Mouse (Mus musculus) common myeloid progenitor, adult 5-6 weeks (primary cell): Measurements from ENCODE around the gene Cyp27a1. TPM values are rescaled to one million over a fixed set of nuclear protein-coding genes. Genes with fewer than 3 reads are reported as not detected.
A peak's percentile ranks its signal among the peaks of the same experiment; 100 is the strongest.

Experiments
- ATAC-seq: replicated peaks from 2 replicates; pipeline ENCODE4 v1.8.0; 2016; ENCODE audit warnings: low read depth, mild to moderate bottlenecking, moderate TSS enrichment, inconsistent platforms; ENCODE audit not compliant: poor library complexity, severe bottlenecking
- total RNA-seq: library from RNA; stranded (forward); fragments of 200-1000, 187-1606 nt; gene quantifications from 2 replicates; pipeline ENCODE4 v1.2.3, GENCODE M21; 2017

Cyp27a1 gene
- total RNA-seq, 1 experiment from 2014 or later: 2.8 TPM

DNA sequence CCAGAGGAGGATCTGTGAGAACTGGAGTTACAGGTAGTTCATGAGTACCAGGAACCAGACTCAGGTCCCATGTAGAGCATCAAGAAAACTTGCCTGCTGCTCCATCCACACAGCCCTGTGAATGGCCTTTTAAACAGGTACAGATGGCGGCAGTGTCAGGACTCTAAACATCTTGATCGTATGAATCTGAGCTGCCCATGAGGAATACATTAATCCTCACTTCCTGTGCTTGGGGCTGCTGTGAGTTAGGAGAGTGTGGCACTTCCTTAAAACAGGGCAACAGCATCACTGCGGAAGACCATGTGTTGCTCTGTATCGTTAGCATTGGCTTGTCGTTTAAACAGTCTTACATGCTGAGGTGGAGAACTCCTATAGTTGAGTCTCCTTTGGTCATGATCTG is 2.1 kb downstream of the Cyp27a1 start:
- ATAC-seq: peak; percentile 68

DNA sequence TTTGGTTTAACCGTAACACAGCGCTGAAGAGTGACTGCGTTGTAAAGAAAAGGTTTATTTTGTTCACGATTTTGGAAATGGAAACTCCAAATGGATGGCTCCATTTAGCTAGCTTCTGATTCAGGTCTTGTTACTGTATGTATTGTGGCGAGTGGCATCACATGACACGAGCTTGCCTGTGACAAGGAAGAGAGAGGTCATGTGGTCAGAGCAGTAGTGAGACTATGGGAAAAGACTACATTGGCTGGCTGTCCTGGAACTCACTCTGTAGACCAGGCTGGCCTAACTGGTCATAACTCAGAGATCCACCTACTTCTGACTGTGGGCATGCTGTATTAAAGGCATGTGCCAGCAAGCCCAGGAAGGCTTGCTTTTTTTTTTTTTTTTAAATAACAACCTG is 2.5 kb downstream of the Cyp27a1 start:
- no peak for ATAC-seq

DNA sequence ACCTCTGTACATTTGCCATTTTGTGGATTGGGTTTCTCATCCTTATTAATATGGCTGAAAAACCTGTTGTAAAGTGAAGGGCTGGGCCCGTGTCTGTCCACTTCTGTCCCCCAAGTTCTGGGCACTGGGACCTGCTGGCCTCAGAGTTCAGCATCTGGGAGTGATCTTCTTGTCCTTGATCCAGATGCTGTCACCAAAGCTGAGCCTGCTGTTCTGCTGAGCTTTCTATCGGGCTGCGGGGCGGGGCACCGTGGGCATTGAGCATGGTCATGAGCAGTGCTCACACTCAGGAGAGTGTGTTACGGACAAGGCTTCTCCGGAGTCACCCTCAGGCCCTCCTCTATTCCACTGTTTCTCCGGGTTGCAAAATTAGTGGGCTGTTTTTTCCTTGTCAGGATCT is 4.7 kb downstream of the Cyp27a1 start:
- no peak for ATAC-seq

DNA sequence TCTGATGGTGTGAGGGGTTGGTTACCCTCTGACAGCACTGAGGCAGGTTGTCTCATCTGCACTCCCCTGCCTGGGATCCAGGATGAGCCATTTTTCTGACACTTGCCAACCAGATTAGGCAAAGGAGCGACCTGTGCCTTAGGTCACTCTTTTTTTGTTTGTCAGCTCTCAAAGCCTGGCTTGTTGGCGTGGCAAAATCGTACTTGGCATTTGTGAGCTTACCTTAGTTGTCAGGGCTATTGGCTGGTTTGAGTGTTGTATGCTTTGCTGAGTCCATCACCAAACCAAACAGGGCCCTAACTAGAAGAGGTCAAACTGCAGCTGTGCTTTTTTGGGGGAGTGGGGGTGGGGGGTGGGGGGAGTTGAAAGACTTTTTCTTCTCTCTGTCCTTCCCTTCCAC is 5.9 kb downstream of the Cyp27a1 start:
- ATAC-seq: no peak

DNA sequence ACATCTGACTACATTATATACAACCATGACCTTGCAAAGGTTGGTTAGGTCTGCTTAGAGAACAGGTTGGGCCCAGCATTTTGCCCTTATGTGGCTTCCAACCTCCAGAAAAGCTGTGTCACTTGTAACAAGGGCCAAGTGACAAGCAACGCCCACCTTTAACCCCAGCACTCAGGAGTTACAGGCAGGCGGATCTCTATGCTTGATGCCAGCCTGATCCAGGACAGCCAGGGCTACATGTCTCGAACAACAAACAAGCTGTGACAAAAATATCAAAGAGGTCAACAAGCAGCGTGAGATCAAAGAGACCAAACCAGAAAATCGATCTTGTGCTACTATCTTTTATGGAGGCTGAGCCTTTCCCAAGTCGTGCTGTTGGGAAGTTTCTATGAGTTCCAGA is 8.3 kb downstream of the Cyp27a1 start:
- ATAC-seq: no peak

DNA sequence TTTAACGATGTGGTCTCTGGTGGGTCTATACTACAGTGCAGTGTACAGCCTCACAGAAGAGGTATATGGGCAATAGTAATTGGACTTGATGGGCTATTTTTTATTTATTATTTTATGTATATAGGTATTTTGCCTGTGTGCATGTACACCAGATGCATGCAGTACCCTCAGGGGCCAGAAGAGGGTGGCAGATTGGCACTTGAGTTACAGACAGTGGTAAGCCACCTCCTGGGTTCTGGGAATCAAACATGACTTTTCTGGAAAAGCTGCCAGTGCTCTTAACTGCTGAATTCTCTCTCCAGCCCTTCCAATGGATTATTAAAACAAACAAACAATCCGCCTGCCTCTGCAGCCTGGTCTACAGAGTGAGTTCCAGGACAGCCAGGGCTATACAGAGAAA is 10.4 kb downstream of the Cyp27a1 start:
- ATAC-seq: no peak

DNA sequence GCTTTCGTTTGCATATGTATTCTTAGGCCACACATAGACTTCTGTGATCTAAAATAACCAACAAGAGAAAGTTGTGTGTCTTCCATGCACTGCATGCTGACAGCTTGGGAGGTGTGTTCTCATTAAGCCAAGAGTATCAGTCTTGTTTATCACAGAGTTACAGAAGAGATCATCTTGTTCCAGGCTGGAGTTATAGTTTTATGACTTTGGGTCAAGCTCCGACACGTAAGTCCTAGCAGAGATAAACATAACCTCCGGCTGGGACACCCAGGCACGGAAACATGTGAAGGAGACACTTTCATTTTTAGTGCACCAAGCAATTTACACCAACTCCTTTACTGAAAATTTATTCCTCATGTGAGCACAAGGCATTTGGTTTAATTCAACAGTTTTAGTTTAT is 12.7 kb downstream of the Cyp27a1 start:
- no peak for ATAC-seq

DNA sequence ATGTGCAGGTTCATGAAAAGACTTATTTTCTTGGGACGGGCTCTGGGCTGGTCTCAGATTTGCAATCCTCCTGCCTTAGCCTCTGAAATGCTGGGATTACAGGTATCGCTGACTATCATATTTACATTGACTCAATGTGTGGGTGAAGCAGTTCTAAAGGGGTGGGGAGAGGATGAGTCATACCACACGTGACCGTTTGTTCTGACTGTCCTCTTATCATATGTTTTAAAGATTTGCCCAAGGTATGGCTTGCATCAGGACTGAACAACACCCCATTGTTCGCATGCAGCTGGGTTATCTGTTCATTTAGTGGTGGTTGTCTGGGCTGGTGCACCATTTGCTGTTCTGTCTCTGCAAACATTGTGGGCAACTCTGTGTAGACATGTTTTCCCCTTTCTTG is 13.3 kb downstream of the Cyp27a1 start:
- ATAC-seq: no peak

DNA sequence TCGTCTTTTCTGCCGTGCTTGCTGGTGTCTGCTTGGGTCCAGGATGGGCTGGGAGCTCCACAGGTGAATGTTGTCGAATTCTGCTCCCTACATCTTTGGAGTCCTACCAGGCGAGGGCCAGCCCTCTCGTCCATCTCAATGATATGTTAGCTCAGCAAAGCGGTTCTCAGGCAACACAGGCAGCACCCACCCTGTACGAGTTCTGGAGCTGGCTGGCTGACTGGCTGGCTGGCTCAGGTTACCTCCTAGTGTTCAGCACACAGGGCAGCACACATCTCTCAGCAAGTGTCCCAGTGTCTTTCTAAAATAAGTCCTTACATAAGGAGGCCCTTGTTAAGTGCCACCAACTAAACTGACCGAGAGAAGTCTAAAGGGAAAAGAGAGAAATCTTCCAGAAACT is 15.1 kb downstream of the Cyp27a1 start:
- no peak for ATAC-seq

DNA sequence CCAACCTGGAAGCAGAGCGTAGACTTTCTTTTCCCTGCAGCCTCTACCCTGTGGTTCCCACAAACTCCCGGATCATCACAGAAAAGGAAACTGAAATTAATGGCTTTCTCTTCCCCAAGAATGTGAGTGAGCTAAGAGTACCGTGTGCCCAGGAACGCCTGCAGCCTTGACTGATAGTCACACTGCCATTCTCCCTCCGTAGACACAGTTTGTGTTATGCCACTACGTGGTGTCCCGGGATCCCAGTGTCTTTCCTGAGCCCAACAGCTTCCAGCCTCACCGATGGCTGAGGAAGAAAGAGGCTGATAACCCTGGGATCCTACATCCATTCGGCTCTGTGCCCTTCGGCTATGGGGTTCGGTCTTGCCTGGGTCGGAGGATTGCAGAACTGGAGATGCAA is 23.6 kb downstream of the Cyp27a1 start:
- ATAC-seq: no peak

DNA sequence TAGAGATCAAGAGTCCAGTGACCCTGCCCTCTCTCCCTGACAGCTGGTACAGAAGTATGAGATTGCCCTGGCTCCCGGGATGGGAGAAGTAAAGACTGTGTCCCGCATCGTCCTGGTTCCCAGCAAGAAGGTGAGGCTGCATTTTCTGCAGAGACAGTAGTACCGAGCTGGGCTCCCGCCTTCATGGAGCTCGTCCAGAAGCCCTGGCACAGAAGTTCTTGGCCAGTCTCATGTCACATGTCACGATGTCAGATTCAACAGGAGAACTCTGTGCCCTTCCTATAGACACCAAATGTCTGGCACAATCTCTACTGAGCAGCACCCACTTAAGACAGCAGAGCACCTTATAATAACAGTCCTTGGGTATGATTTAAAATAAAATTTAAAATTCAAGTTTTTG is 24.1 kb downstream of the Cyp27a1 start:
- ATAC-seq: no peak

DNA sequence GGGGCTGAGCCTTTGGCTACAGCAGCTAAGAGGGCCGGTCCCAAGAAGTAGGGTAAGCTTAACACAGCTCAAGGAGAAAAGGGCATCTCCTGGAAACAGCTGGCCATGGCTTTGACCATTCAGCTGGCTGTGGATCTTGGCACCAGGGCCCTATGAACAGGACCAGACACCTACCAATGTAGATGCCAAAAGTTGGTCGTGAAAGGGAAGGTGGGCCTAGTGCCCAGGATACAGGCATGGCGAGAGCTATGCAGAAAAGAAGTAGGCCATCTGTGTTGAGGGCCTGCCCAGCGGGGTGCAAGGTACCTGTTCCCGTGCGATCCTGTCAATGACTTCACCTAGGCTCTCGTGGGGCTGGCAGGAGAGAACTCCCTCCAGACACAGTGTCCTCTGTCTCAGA is 27.5 kb downstream of the Cyp27a1 start:
- no peak for ATAC-seq

DNA sequence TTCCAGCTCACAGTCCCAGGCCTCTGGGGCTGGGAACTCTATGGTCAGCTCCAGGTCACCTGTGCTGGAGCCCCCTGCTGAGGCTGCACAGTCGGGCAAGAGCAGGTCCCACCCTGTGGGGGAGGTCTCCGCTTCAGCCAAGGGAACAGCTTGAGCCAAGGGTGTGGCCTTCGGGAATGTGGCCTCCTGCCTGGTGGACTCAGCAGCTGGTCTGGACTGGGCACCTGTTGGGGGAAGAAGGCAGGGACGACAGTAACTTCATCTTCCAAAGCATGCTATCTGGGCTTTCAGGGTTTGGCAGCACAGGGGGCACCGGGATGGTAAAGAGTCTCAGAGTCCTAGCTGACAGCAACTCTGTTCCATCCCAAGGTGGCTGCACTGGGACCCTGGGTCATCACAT is 34.0 kb downstream of the Cyp27a1 start:
- no peak for ATAC-seq

DNA sequence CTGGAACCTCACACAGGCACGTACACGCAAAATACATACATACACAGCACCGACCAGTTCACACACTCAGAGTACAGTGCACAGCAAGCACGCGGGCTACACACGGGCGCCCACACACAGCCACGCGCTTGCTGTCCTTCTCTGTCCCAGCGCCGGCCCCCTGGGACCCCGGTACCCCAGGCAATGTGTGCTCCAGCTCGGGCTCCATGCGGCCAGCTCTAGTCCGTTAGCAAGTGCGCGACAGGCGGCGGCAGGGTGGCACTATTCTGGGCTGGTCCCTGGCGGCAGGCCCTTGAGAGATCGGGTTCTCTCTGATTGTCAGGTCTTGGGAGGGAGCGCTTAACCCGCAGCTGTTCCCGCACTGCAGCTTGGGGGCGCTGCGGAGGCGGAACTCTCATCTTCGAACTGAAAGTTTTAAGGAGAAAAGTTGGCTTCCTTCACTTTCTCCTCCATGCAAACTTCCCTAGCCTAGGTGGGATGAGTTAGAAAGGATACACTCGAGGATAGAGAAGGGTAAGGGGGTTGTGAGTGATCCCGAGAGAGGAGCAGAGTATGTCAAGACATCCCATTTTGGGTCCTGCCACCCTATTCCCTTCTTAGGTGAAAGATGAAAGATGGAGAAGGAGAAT is 35.4 kb downstream of the Cyp27a1 start, which contains the start of gene Prkag3:
TSS of gene Prkag3 (minus strand) at position 579 of the 629 bp plus-strand sequence.
- ATAC-seq: peak; percentile 96

DNA sequence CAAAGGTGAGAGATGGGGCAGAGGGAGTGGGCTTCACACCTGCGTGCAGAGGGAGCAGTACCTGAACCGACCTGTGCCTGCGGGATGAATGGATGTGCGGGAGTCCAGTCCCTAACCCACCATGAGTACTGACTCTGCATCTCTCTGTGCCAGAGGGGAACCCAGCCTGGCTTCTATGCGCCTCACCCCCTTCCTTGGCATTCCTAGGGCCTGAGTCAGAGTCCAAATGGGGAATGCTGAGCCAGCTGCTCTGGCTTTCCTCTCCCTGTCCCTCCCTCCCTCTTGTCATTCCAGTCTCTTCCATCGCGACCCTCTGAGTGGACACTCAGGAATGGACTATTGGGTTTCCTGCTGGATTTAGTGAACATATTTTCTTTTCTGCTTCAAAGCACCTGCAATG is 35.9 kb downstream of the Cyp27a1 start:
- ATAC-seq: no peak

DNA sequence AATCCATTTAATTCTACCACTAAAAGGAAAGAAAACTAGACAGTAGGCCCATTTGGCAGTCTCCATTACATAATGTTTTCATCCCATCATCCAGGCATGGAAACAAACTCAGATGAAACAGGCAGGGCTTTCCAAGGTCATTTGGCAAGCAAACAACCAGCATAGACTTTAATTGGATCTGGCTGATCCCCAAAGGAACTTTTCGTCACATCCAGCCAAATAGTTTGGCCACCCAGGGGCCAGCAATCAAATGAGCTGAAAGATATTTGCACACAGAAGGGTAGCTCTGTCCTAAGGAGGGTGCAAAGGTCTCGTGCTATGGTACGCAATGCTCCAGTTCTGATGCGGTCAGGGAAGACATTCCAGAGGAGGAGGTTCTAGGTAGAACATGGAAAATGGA is 37.3 kb downstream of the Cyp27a1 start:
- no peak for ATAC-seq

DNA sequence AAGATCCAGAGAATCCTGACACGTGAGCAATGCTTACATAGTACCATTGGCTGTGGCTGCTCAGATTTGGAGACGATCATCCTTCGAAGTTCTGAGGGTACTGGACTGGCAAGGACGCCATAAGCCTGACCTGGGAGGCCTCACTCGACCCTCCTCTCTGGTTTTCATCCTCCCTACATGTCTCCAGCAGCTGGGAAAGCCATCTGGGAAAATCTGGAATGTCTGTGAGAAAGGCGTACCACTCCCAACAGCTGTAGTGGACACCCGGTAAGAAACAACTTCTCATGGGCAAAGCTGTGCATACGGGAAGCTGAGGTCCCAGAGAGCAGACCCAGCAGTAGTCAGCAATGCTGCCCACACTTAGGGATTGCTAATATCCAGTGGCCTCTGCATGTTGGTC is 38.8 kb downstream of the Cyp27a1 start:
- no peak for ATAC-seq

DNA sequence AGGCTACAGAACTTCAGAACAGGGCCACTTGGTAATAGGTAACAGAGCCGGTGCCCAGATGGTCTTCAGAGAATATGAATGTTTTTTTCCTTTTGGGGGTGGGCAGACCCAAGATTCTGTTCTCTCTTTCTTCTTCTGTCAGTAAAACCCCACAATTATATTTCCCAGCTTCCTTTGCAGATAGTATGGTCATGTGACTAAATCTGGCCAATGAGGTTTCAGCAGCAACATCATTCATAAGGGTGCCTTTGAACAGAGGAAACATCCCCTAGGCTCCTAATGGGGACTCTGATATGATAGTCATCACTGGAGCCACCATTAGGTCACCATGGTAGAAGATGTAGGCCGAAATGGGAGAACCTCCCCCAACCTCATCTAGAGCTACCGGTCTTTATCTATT is 39.5 kb downstream of the Cyp27a1 start:
- no peak for ATAC-seq

DNA sequence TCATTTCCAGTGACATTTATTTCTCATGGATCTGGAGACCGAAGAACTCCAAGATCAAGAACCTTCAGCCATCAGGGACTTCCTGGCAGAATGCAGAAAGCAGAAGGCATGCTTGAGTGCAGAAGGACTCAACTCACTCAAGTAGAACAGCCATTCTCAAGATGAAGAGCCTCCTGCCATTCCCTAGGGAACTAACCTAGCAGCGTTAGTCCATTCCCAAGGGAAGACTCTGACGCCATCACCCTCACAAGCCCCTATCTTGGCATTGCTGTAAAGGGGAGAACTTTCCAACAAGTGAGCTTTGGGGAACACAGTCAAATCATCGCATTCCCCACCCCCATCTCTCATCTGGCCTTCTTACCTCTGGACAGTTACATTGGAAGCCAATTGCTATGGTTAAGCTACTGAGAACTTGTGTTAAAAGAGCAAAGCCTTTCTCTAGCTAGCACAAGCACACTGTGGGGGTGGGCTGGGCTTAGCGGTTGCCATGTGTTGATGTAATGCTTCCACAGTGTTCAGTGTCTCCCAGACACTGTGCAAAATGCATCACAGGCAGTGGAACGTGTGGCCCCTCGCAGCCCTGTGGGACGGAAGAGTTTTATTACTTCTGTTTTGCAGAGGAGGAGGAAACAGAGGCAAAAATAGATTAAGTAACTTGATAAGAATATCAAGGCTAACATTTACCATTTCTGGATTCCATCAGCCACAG is 40.0 kb downstream of the Cyp27a1 start:
- ATAC-seq: no peak

DNA sequence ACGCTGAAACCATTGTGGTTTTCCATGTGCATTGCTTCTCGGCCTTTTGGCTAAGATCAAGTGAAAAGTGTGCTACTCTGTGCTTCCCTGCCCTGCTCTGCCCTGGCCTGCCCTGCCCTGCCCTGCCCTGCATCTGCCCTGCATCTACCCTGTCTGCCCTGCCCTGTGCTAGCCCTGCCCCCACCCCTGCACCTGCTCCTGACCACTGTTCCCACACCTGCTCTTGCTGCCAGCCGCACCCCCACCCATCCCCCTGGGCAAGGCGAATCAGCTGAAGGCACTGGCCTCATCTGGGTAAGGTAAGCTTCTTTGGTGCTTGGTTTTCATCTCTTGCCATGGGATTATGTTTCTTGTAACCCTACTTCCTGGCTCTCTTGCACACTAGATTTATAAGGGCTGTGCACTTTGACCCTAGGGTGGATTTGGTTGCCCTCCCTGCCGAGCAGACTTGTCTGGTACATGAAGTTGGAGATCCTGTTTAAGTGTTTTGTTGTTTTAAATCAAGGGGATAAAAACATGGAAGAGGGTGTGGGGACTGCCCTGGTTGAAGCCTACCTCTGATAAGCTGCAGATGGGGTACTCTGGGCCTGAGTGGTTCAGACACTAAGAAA is 40.9 kb downstream of the Cyp27a1 start:
- no peak for ATAC-seq

DNA sequence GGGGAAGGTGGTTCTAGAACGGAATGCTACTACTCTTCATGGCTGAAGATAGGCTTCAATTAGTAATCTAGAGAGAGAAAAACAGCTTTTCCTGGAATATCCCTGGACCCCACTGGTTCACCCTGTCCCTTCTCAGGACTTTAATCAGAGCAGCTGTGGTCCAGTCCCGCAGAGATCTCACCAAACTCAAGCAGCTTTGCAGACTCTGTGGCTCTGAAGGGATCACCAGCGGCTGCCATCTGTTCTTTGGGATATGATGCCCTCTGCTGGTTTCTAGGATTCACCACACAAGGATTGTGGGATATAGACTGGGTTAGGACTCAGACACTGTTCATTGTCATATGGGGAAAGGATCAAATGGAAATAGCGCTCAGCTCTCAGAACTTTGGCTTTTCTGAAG is 46.4 kb downstream of the Cyp27a1 start:
- ATAC-seq: peak; percentile 60; the same call in 1 of the 2 replicates

DNA sequence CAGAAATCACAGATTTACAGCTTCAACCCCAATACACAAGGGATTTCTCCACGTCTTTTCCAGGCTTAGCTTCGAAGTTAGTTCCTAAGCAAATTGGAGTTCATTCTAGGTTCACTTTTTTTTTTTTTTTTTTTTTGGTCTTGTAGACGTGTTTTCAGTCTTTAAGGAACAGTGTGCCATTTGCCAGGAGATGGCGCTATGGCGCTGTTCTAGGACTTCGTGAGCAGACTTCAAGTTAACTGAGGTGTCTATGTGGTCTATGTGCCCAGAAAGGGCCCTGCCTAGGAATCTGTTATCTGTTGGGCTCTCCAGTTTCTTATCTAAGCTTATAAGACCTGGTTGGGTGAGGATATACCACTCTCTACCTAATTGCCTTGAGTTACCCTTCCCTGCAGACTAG is 49.7 kb downstream of the Cyp27a1 start:
- ATAC-seq: peak; percentile 84
